Mouse (Mus musculus) midbrain, embryonic 11.5 days (tissue): Measurements from ENCODE around the gene Fate1. TPM values are rescaled to one million over a fixed set of nuclear protein-coding genes. Genes with fewer than 3 reads are reported as not detected.
"Not testable (repeated sequence)": the region's sequence is repeated elsewhere in the genome, so short reads cannot be mapped to it uniquely, and the experiment has no call there.

Experiments
- ATAC-seq: fragments of 200-750 bp; cut with Nextera tagmentation; 2 replicates; pipeline ENCODE4 v1.8.0; 2017; ENCODE audit warnings: moderate TSS enrichment, moderate library complexity; ENCODE audit not compliant: low FRiP score
- DNase-seq: peaks from one replicate; pipeline ENCODE4 v3.0.0; 2015; ENCODE audit warnings: low spot score; ENCODE audit errors: missing footprints
- H3K27ac ChIP-seq: fragments of 300-500 bp; sonication (generic); 2 replicates; pipeline ENCODE4 v1.5.1; 2014; ENCODE audit warnings: low read depth, low read length
- H3K27me3 ChIP-seq: fragments of 300-500 bp; sonication (generic); 2 replicates; pipeline ENCODE4 v1.6.1; 2014; ENCODE audit warnings: mild to moderate bottlenecking, low read length, moderate library complexity, mixed read lengths; ENCODE audit not compliant: control insufficient read depth, insufficient read depth
- H3K36me3 ChIP-seq: fragments of 300-500 bp; sonication (generic); 2 replicates; pipeline ENCODE4 v1.6.1; 2014; ENCODE audit warnings: mild to moderate bottlenecking, low read length, moderate library complexity, mixed read lengths; ENCODE audit not compliant: control insufficient read depth, insufficient read depth
- H3K4me1 ChIP-seq: fragments of 300-500 bp; sonication (generic); 2 replicates; pipeline ENCODE4 v1.6.1; 2014; ENCODE audit warnings: low read length; ENCODE audit not compliant: control insufficient read depth, insufficient read depth
- H3K4me2 ChIP-seq: fragments of 300-500 bp; sonication (generic); 2 replicates; pipeline ENCODE4 v1.6.1; 2014; ENCODE audit warnings: mild to moderate bottlenecking, moderate library complexity
- H3K4me3 ChIP-seq: fragments of 300-500 bp; sonication (generic); 2 replicates; pipeline ENCODE4 v1.5.1; 2014; ENCODE audit warnings: low read depth, low read length
- H3K9ac ChIP-seq: fragments of 300-500 bp; sonication (generic); 2 replicates; pipeline ENCODE4 v1.6.1; 2014; ENCODE audit warnings: low read length
- H3K9me3 ChIP-seq: fragments of 300-500 bp; sonication (generic); 2 replicates; pipeline ENCODE4 v1.6.1; 2016; ENCODE audit warnings: low read length; ENCODE audit not compliant: control insufficient read depth
- WGBS: fragments of 180-500 bp; shearing (Covaris S2); extraction: QIAGEN DNeasy Blood & Tissue Kit; methylation state at CpG from one replicate; pipeline ENCODE4 v1.1.7; 2014; 5-methylcytosine and 5-hydroxymethylcytosine counted together
- polyA plus RNA-seq: library from polyadenylated mRNA; unstranded; fragments of >200 nt; fragmentation: Nextera tagmentation; extraction: Ambion mirVana; gene quantifications from 2 replicates; pipeline ENCODE4 v1.2.1, GENCODE M21; 2014

The Fate1 gene
- polyA plus RNA-seq, result not detected in 2 replicates

DNA sequence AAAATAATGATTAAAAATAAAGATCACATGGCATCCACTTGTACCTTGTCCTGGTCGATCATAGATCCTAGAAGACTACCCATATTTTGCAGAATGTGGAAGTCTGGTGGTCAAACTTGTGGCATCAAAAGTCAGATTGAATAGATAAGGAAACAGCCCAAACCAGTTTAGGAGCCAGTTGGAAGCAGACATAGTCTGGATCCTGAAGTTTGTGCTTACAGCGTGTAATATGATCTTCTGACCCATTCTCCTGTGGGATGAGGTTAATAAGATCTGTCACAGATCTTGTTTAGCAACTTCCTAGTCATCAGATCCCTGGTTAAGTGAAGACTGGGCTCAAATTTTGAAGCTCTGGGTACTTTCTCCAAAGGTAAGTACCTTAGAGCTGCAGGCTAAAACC, at the start of gene Fate1:
Gene Fate1 (plus strand): TSS at position 301 of the 400 bp plus-strand sequence.
- no peak within 1 kb of the TSS for H3K4me3 ChIP-seq
- no peaks in the 10 kb centered on the region for H3K4me1 ChIP-seq
- no peak for DNase-seq
- H3K9me3 ChIP-seq, result no peaks in the 10 kb centered on the region
- ATAC-seq, result no peak
- H3K9ac ChIP-seq, result no peak within 1 kb of the TSS
- no peaks in the 10 kb centered on the region for H3K36me3 ChIP-seq
- no peaks in the 10 kb centered on the region for H3K27me3 ChIP-seq
- WGBS, result 70% methylated on average over 2 of the region's 2 CpGs
- H3K4me2 ChIP-seq, result no peak within 1 kb of the TSS
- no peak within 1 kb of the TSS for H3K27ac ChIP-seq

DNA sequence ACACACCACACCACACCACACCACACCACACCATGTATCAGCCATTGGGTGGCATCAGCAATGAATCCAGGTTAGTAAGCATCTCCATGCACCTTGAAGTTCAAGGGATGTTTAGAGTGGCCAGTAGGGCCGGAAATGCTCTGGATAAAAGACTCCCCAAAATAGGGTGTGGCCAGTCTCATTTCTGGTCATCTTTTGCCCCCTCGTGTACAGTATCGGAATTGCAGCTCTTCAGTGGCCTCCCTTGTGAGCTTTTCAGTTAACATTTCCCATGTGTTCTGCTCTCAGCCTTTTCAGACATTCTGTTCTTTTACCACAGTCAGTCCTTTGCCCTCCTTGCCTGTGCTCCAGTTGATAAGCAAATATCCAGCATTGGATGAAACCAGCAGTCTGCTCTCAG, 26.2 kb upstream of the Fate1 start:
- Histone ChIP-seq H3K27ac (no peak overlapping the region), H3K4me1 (no peaks in the 10 kb centered on the region), H3K9ac (no peak overlapping the region), H3K27me3 (no peaks in the 10 kb centered on the region), H3K9me3 (no peaks in the 10 kb centered on the region), H3K4me2 (no peak overlapping the region), H3K36me3 (no peaks in the 10 kb centered on the region), H3K4me3 (no peak overlapping the region)
- WGBS, result 24% methylated on average over 3 of the region's 3 CpGs
- ATAC-seq (peak; percentile 40; the same call in 1 of the 2 replicates), DNase-seq (peak; percentile 92)

DNA sequence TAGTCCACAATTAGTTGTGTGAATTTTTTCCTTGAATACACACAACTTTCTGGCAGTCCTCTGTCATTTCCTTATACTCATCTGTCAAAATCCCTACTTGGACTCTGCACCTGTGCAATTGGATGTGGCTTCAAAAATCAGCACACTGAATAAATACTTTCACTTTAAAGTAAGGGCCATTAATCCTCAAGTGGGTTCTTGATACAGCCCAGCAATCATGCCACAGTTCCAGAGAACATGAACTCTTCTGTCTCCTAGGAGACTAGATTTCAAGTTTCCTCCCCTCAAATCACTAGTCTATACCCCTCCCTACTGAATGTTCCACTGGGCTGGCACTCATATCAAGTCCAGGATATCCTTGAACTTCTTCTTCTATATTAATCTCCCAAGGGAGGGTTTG, 14.4 kb upstream of the Fate1 start:
- H3K27ac ChIP-seq, result no peak overlapping the region
- no peak for DNase-seq
- no peaks in the 10 kb centered on the region for H3K9me3 ChIP-seq
- no peak for ATAC-seq
- no peak overlapping the region for H3K4me2 ChIP-seq
- H3K27me3 ChIP-seq, result no peaks in the 10 kb centered on the region; the same call in 1 of the 2 replicates
- H3K4me3 ChIP-seq, result no peak overlapping the region
- no peaks in the 10 kb centered on the region for H3K36me3 ChIP-seq
- H3K9ac ChIP-seq, result no peak overlapping the region
- H3K4me1 ChIP-seq, result peaks cover under 1% of the 10 kb centered on the region; the same call in 1 of the 2 replicates

DNA sequence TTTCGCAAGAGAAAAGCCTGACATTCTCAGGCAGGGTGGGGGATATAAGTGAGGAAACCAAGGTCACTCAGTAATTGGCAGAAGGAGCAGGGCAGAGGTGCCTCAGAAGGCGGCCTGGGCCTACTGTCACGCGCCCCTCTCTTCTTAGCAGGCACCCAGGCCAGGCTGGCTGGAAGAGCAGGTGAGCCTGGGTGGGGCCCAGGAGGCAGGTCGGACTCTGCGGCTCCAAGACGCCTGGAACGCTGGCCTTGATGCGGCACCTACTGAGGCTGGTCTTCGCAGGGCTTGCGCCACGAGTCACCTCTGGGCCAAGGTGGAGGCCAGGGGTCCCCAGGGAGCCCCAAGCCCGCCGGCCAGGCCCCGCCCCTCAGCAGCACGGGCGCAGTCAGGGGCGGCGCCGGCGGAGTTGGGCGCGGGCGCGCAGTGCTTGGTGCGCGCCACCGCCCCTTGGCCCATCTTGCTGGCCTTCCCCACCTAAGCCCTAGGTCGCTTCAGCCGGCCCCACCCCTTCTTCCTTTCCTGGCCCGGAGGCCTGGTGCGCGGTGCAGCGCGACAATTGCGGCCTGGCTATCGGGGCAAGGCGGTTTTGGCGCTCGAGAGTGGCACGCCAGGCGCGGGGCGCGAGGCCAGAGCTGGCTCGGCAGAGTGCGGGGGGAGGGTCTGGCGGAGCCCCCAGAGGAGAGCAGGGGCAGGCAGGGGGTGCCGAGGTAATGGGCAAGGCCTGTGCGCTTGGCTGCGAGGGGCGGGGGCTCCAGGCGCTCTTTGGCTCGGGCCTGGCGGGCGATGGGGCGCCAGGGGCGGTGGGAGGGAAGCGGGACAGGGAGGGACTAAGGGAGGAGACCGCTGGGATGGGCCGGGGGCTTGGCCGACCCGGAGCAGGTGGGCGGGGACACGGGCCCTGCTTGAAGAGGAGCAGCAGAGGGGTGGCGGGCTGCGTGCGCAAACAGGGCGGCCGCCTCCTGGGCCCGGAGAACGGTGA, 10.4 kb upstream of the Fate1 start, which contains the start of gene Prrg3:
Gene Prrg3 (plus strand): TSS at position 552 of the 979 bp plus-strand sequence.
- Histone ChIP-seq H3K4me2 (peak within 1 kb of the TSS; percentile 63), H3K4me3 (peak within 1 kb of the TSS; percentile 43), H3K27ac (no peak within 1 kb of the TSS), H3K9me3 (no peaks in the 10 kb centered on the region), H3K36me3 (no peaks in the 10 kb centered on the region), H3K9ac (peak within 1 kb of the TSS; percentile 66), H3K27me3 (no peaks in the 10 kb centered on the region; the same call in 1 of the 2 replicates), H3K4me1 (peaks cover 4% of the 10 kb centered on the region; the same call in 1 of the 2 replicates)
- WGBS, result 18% methylated on average over 35 of the region's 72 CpGs
- ATAC-seq (peak; percentile 94), DNase-seq (peak; percentile 95)

DNA sequence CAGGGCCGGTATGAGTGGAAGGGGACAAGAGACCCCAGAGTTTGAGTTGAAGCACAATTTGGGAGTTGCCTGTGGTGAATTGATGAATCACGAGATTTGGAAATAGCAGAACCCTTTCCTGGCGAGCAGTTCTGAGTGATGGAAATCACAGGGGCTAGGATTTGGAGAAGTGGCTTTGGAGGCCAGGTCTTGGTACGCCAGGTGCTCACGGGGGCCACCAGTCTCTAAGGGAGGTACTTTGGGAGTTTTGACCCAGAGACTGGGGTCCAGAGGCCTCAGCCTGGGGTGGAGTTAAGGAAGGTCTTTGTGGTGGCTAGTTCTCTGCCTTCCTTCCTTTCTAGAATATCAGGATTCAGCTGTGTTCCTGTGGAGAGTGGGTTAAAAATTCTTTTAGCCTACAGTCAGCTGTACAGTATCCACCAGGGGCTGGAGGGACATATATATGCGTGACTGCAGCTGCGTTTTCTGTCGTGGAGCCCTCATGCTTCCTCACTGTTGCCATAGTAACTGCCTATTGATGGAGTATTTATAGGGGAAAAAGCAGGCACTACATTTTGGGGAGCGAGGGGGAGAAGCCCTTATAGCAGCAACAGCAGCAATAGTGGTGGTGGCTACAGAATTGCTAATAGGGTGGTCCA, 9.4 kb upstream of the Fate1 start:
- no peak overlapping the region for H3K27ac ChIP-seq
- H3K4me3 ChIP-seq, result peak overlapping the region; percentile 43
- peak overlapping the region; percentile 66 for H3K9ac ChIP-seq
- no peaks in the 10 kb centered on the region; the same call in 1 of the 2 replicates for H3K27me3 ChIP-seq
- no peaks in the 10 kb centered on the region for H3K36me3 ChIP-seq
- DNase-seq (peak; percentile 84), ATAC-seq (peak; percentile 20)
- H3K4me1 ChIP-seq, result peaks cover 4% of the 10 kb centered on the region; the same call in 1 of the 2 replicates
- peak overlapping the region; percentile 63 for H3K4me2 ChIP-seq
- H3K9me3 ChIP-seq, result no peaks in the 10 kb centered on the region
- 34% methylated on average over 9 of the region's 9 CpGs for WGBS

DNA sequence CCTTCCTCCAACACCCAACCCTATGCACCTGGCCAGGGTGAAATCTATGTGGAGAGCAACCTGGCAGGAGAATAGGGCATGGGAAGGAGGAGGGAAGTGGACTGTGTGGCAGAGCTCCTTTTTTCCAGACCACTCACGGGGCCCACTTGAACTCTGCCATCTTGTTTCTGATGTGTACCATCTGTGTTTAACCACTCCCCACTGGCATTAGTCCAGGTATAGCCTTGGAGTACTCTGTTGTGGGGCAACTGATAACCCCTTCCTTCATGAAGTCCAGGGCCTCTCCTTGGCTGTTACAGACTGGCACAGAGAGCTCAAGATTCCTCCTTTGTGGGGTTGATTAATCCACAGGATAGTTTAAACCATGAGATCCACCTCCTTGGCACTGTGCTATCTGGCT, 4.6 kb upstream of the Fate1 start:
- Histone ChIP-seq H3K4me1 (peaks cover 4% of the 10 kb centered on the region; the same call in 1 of the 2 replicates), H3K4me2 (no peak overlapping the region), H3K9ac (no peak overlapping the region), H3K27me3 (no peaks in the 10 kb centered on the region), H3K9me3 (no peaks in the 10 kb centered on the region), H3K4me3 (no peak overlapping the region), H3K36me3 (no peaks in the 10 kb centered on the region), H3K27ac (no peak overlapping the region)
- WGBS, result 88% methylated on average over 1 of the region's 1 CpGs
- DNase-seq (no peak), ATAC-seq (no peak)

DNA sequence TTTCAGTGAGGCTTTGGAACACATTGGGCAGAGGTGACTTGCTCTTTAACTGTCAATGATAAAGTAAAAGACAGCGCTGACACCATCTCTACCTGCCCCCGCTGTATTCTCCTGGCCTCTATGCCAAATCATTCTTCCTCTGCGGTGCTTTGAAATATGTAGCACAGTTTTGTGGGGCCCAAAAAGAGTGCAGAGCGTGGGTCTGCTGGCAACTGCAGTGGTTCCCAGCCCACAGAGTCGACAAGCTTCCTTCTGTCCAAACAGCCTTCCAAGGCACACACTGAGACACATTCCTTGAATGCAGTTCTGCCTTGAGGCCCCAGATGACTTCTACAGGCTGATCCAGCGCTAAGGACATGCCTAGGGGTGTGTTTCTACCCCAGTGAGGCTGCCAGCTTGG, 4.0 kb upstream of the Fate1 start:
- Histone ChIP-seq H3K9ac (no peak overlapping the region), H3K27ac (no peak overlapping the region), H3K4me2 (no peak overlapping the region), H3K4me1 (peaks cover under 1% of the 10 kb centered on the region; the same call in 1 of the 2 replicates), H3K9me3 (no peaks in the 10 kb centered on the region), H3K27me3 (no peaks in the 10 kb centered on the region), H3K36me3 (no peaks in the 10 kb centered on the region), H3K4me3 (no peak overlapping the region)
- 76% methylated on average over 6 of the region's 6 CpGs for WGBS
- no peak for DNase-seq
- no peak for ATAC-seq

DNA sequence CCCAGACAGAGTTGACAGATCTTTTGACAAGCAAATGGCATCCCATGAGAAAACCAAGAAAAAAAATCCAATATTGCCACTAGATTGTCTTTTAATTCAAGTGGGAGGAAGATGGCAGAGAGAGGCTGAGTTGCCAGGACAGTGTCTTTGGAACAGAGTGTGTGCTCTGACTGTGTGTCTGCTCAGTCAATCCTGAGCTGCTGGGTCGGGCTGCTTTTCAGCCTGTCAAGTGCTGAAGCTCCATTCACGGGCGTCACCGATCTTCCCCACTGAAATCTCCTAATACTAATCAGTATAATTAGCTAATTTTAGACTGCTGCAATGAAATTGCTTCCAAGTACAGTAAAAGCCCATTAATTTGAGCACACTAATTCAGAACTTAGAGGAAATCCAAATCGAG, 1.5 kb upstream of the Fate1 start:
- Histone ChIP-seq H3K4me3 (no peak overlapping the region), H3K9me3 (no peaks in the 10 kb centered on the region), H3K9ac (no peak overlapping the region), H3K27ac (no peak overlapping the region), H3K36me3 (no peaks in the 10 kb centered on the region), H3K4me2 (no peak overlapping the region), H3K27me3 (no peaks in the 10 kb centered on the region), H3K4me1 (no peaks in the 10 kb centered on the region)
- 59% methylated on average over 5 of the region's 5 CpGs for WGBS
- no peak for ATAC-seq
- DNase-seq, result no peak

DNA sequence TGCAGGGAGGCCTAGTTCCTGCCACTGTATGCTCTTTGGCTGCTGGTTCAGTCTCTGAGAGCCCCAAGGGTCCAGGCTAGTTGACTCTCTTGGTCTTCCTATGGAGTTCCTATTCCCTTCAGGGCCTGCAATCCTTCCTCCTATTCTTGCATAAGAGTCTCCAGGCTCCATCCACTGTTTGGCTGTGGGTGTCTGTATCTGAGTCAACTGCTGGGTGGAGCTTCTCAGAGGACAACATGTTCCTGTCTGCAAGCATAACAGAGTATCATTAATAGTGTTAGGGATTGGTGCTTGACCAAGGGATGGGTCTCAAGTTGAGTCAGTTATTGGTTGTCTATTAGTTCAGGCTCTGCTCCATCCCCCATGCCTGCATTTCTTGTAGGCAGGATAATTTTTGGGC, 4.9 kb downstream of the Fate1 start:
- ATAC-seq, H3K36me3 ChIP-seq: not testable (repeated sequence)

More for the DNA sequence above, 4.9 kb downstream of the Fate1 start:
- not testable (repeated sequence) for H3K4me3 ChIP-seq, H3K9ac ChIP-seq, H3K9me3 ChIP-seq, H3K27ac ChIP-seq, H3K4me1 ChIP-seq, DNase-seq, H3K4me2 ChIP-seq, H3K27me3 ChIP-seq
